Mouse (Mus musculus) liver, postnatal 0 days (tissue): ENCODE measurements around the gene Tph1.

Source experiments
- CTCF ChIP-seq: sonication (generic); IDR thresholded peaks from 2 replicates; pipeline ENCODE4 v1.5.1; 2016; ENCODE audit warnings: antibody characterized with exemption, low read depth
- EP300 ChIP-seq: IDR thresholded peaks from 2 replicates; pipeline ENCODE4 v1.6.1; 2016; ENCODE audit warnings: antibody characterized with exemption, low read depth, mild to moderate bottlenecking

DNA sequence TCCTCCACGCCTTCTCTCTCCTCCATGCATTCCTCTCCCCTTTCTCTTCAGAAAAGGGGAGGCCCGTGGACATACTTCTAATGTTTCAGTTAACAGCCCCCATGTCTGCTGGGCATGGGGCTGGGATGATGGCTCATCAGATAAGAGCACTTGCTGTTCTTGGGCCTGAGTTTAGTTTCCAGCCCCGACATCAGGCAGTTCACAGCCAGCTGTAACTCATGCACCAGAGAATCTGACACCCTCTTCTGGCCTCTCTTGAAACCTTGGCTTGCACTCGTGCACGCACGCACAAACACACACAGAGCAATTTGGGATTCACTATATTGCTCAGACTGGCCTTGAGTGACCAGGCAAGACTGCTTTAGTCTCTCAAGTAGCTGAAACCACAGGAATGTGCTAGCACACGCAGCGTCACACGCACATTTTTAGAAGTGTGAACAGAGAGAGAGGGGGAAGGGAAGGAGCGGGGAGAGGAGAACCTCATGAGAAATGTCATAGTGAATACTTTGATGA lies at the start of gene Tph1:
- TF ChIP-seq CTCF (no peak), EP300 (no peak)
